Mouse (Mus musculus) skeletal muscle tissue, adult 2 months (tissue): Measurements from ENCODE around the gene Slc37a1.

Experiments used
- DNase-seq: peaks from one replicate; pipeline ENCODE4 v3.0.0-alpha.2; 2012; ENCODE audit warnings: low read depth, low spot score

Gene Slc37a1

DNA sequence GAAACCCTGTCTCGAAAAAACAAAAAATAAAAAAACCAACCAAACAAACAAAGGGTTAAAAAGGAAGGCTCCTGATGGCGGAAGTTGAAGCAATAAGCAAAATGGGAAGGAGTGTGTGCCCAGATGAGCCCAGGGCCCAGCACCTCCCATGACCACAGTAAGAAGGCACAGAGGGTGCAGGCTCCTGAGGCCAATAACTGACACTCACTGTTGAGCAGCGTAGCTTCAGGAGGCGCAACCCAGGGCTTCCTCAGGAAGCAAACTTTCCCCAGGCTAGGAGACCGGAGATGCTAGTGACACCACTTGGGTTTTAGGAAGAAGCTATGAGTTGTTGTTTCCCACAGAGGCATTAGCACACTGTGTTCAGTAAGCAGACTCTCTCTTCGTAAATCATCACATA is 4.3 kb downstream of the Slc37a1 start:
- no peak for DNase-seq

DNA sequence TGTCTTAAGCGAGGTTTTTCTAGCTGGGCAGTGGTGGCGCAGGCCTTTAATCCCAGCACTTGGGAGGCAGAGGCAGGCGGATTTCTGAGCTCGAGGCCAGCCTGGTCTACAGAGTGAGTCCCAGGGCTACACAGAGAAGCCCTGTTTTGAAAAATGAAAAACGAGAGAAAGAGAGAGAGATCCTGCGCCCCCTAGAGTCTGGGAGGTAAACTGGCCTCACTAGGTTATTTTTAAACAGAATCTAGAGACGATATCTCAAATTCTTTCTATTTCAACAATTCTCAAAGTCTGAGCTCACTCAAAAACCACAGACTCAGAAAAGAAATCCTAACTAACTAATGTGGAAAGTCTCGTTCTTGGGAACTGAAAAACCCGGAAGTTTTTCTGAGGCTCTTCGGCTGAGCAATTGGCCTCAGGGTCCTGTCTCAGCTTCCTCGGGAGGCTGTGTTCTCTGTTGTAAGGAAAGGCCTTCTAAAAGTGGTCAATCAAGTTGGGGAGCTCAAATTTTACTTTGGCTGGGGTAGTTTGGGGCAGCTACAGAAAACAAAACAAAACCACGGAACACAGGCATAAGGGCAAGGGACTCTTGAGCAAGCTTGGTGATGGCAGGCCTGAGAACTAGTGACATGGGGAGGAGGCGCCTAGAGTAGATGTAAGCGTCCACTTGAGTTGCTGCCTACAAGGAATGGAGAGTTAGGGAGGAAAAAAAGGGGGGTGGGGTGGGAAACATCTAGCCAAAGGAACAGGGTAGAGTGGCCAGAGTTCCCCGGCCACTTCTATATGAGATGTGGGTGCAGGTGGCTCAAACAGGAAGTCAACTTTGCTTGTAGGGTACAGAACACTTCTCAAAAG is 8.0 kb downstream of the Slc37a1 start:
- DNase-seq: no peak

DNA sequence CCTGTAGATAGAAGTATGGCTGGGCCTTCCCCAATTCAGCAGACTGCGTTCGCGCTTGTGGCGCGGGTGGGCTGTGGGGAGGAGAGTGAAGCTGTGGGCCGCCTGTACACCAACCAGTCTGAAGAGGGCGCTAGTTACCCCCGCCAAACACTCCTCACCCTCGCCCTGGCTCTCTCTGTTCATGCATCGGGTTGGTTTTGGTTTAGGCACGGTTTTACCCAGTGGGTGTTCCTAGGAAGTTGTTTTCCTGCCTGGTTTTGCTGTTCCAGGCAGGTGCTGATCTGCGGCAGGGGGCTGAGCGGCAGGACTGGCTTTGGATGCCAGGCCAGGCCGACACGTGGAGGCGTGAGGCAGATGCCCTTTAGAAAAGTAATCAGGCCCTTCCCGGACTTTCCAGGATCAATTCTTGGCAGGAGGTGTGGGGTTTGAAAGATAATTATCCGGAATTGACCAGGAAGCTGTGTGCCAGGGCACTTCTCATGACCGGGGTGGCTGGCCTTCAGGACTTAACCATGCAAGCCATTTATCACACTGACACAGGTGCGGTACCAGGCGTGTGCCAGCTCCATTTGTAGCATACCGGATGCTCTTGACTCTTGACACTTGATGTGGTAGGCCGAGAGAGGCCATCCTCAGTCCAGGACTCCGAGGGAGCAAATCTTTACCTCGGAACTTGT is 8.8 kb downstream of the Slc37a1 start:
- DNase-seq: no peak

GRCm38 (mm10) chr17:31295892-31296781 is 9.5 kb downstream of the Slc37a1 start:
- no peak for DNase-seq

- no peak for DNase-seq
Observed at GRCm38 (mm10) chr17:31297521-31297939, 10.9 kb downstream of the Slc37a1 start.

DNA sequence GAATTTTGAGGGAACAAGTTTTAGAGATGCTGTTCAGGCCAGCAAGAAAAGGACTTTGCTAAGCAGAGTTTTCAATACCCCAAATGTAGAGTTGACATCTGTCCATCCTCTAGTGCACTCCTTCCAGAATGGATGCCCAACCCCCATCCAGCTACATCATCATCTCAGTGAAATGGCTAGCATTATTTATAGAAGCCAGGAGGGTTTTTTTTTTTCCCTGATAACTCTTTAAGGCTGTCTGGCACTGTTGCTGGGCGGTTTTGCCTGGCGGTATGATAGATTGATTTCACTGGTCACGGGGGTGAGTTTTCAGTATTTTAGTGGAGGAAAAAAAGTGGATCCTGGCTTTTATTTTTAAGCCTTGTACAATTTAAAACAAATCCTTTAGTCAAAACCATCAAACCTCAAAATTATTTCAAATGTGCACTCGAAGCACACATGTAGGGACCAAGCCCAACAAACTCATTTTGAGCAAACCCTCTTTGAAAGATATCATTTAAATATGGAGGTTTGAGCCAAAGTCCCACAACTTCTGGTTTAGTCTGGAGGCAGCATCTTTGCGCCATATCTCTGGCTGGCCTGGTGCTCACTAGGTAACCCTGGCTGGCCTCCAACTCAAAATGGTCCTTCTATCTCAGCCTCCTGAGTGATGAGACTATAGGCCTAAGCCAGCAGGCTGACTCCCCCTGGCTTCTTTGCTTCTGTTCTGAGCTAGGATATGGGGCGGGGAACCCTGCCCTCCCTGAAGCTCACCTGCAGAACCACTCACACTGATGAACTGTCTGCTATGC is 12.0 kb downstream of the Slc37a1 start:
- DNase-seq: no peak

DNA sequence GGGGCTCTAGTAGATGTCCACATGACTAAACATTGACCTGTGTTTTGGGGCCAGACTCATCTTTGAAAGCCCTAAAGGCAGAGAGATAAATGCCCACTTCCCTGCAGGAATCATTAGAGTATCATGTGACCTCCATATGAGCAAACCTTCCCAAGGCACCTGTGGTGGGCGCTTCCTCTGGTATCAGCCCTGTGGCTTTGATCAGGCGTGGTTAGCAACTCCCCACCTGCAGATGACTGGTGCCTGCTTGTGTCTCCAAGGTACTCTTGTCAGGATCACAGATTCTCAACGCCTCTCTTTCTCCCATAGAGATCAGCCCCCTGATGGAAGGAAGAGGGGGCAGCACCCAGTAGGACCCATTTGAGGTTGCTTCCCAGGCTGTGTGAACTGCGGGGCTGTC is 13.4 kb downstream of the Slc37a1 start:
- no peak for DNase-seq

- DNase-seq: no peak
Observed at GRCm38 (mm10) chr17:31300736-31301135, 14.1 kb downstream of the Slc37a1 start.

- no peak for DNase-seq
Observed at GRCm38 (mm10) chr17:31303401-31303800, 16.8 kb downstream of the Slc37a1 start.

DNA sequence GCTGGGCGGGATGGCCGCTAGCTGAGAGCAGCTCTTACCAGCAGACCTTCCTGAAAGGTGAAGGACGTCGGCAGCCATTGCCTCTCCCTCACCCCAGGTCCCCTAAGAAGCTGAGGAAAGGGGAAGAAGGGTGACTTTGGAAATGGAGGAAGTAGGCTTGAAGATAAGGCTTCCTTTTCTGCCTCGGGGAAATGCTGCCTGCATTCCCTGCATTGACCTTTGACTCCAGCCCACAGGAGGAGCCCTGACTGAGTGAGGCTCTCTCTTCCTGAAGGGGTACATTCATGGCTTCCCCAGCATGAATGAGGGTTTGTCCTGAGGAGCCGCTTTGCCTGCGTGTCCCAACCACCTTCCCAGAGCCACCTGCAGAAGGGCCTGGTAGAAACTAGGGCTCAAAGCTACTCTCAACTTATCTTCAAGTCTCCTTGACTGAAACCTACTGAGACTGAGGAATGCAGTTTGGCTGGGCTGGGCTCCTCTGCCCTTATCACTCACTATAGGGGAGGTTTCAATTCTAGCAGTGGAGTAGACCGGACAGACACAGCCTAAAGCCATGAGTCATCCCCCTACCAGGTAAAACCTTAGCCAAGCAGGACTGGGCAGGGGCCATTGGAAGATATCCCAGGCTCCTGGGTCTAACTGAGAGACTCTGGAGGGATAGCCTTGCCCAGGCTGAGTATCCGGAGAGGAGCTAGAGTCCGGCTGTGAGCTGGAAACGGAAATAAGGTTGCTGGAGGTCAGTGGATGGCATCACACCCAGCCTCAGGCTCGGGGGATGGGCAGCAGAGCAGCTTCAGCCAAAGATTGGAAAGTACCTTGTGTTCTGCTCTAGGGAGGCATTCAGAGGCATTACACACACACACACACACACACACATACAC is 18.5 kb downstream of the Slc37a1 start:
- peak; percentile 56 for DNase-seq

DNA sequence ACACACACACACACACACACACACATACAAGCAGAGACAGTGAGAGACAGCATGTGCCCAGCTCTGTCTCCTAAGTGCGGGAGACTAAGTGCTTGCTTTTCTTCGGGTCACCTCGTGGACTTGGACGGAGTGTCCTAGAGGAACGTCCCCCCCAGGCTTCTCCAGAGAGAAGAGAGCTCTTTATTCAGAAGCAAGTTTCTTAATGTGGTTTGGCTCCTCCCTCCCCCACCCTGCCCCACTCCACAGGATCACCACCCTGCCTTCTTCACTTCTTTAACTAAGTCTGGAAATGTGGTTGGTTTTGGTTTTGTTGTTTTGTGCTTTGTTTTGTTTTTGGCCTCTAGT is 19.2 kb downstream of the Slc37a1 start:
- no peak for DNase-seq

- no peak for DNase-seq
Observed at GRCm38 (mm10) chr17:31307756-31308155, 21.2 kb downstream of the Slc37a1 start.

GRCm38 (mm10) chr17:31308291-31308816 is 21.8 kb downstream of the Slc37a1 start:
- DNase-seq: no peak

- DNase-seq: no peak
Observed at GRCm38 (mm10) chr17:31309281-31309793, 22.7 kb downstream of the Slc37a1 start.

- no peak for DNase-seq
Observed at GRCm38 (mm10) chr17:31311047-31311446, 24.5 kb downstream of the Slc37a1 start.

DNA sequence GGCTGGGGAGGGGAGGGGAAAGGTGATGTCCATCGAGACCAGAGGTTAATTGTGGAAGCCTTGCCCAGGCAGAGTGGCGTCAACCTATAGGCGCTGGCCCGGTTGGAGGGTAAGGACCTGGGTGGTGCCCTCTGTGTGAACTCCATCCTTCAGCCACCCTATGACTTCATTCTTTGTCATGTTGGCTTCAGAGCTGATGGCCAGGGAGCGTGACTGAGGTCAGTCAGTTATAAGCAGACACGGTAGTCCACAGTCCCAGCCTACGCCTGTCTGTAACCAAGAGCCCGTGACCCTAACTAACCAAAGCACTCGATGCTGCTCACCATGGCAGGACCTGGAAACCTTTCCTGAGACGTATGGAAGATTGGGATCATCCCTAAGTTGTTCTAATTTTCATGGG is 26.1 kb downstream of the Slc37a1 start:
- DNase-seq: no peak

- DNase-seq: no peak
Observed at GRCm38 (mm10) chr17:31315046-31315792, 28.6 kb downstream of the Slc37a1 start.

DNA sequence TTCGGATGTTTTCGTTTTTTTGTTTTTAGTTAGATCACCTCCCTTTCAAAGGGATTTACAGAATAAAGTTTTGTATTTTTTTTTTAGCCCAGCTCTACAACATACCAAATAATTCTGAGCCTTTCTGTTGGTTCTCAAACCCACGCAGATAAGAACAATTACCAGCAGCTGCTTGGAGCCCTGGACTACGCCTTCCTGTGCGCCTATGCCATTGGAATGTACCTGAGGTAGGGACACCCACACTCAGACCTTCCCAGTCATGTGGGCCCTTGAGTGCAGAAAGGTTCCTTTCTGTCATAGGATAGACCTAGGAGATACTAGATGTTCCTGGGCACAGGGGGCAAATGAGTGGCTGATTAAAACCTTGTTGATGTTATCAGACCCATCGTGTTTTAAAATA is 29.4 kb downstream of the Slc37a1 start:
- DNase-seq: no peak

- DNase-seq: no peak
Observed at GRCm38 (mm10) chr17:31316998-31317397, 30.4 kb downstream of the Slc37a1 start.
